Mouse (Mus musculus): ENCODE data around the gene Grn.

DNA sequence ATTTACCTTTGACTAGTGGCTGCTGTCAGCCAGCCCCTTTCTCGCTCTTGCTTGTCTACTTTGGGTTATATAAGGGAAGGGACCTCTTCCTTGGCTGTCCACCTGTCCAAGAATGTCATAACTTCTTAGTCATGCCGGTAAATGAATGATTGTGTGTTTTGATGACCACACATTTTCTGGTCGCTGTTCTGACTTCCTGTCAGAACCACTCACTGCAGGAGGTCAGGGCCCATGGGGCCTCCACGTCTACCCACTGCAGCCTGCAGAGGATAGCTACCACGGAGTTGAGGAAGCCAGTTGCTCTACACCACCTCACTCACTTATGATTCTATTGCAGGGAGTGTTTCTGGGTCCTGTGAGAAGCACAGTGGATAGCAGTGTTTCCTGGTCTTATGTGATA is 44.0 kb upstream of the Grn start:
- TF ChIP-seq CTCF (IDR thresholded peaks at IDR 0.05; ENCODE audit: low read depth): no peak
- TF ChIP-seq EP300 (IDR thresholded peaks at IDR 0.05; ENCODE audit: low read depth): no peak
